Mouse (Mus musculus) liver, embryonic 12.5 days (tissue): Measurements from ENCODE around the gene Braf. TPM values are rescaled to one million over a fixed set of nuclear protein-coding genes. Genes with fewer than 3 reads are reported as not detected.
"Not testable (repeated sequence)": the region's sequence is repeated elsewhere in the genome, so short reads cannot be mapped to it uniquely, and the experiment has no call there.

Experiments
- ATAC-seq: fragments of 200-750 bp; cut with Nextera tagmentation; 2 replicates; pipeline ENCODE4 v1.8.0; 2017; ENCODE audit warnings: moderate number of reproducible peaks, mild to moderate bottlenecking, moderate library complexity
- H3K27ac ChIP-seq: fragments of 300-500 bp; sonication (generic); 2 replicates; pipeline ENCODE4 v1.5.1; 2016; ENCODE audit warnings: mild to moderate bottlenecking
- H3K27me3 ChIP-seq: fragments of 300-500 bp; sonication (generic); replicated peaks from 2 replicates; pipeline ENCODE4 v1.6.1; 2016; ENCODE audit warnings: mild to moderate bottlenecking, moderate library complexity
- H3K36me3 ChIP-seq: fragments of 300-500 bp; sonication (generic); 2 replicates; pipeline ENCODE4 v1.6.1; 2016; ENCODE audit warnings: mild to moderate bottlenecking, moderate library complexity
- H3K4me1 ChIP-seq: fragments of 300-500 bp; sonication (generic); 2 replicates; pipeline ENCODE4 v1.6.1; 2016
- H3K4me2 ChIP-seq: fragments of 300-500 bp; sonication (generic); 2 replicates; pipeline ENCODE4 v1.6.1; 2016; ENCODE audit warnings: mild to moderate bottlenecking, moderate library complexity
- H3K4me3 ChIP-seq: fragments of 300-500 bp; sonication (generic); 2 replicates; pipeline ENCODE4 v1.5.1; 2016; ENCODE audit warnings: mild to moderate bottlenecking, moderate library complexity
- H3K9ac ChIP-seq: fragments of 300-500 bp; sonication (generic); 2 replicates; pipeline ENCODE4 v1.6.1; 2016; ENCODE audit warnings: mild to moderate bottlenecking, moderate library complexity
- H3K9me3 ChIP-seq: fragments of 300-500 bp; sonication (generic); replicated peaks from 2 replicates; pipeline ENCODE4 v1.6.1; 2016; ENCODE audit warnings: mild to moderate bottlenecking, moderate library complexity
- WGBS: fragments of 180-500 bp; shearing (Covaris S2); methylation state at CpG from one replicate; pipeline ENCODE4 v1.1.7; 2016; ENCODE audit not compliant: insufficient replicate concordance; 5-methylcytosine and 5-hydroxymethylcytosine counted together
- polyA plus RNA-seq: library from polyadenylated mRNA; unstranded; fragments of >200 nt; fragmentation: Nextera tagmentation; extraction: Ambion mirVana; gene quantifications from 2 replicates; pipeline ENCODE4 v1.2.1, GENCODE M21; 2016

Braf gene
- 10.7 and 11.0 TPM in 2 replicates for polyA plus RNA-seq

- peak within 1 kb of the TSS; percentile 94 for H3K27ac ChIP-seq
- peaks cover 27% of the 10 kb centered on the region for H3K4me1 ChIP-seq
- peak; percentile 86 for ATAC-seq
- H3K27me3 ChIP-seq = no peaks in the 10 kb centered on the region
- H3K9me3 ChIP-seq = no peaks in the 10 kb centered on the region
- H3K4me2 ChIP-seq = peak within 1 kb of the TSS; percentile 78
- H3K9ac ChIP-seq = peak within 1 kb of the TSS; percentile 93
- H3K36me3 ChIP-seq = no peaks in the 10 kb centered on the region
- WGBS = under 1% methylated on average over 76 of the region's 101 CpGs
- peak within 1 kb of the TSS; percentile 95 for H3K4me3 ChIP-seq
Measured at GRCm38 (mm10) chr6:39724866-39725711, at the start of gene Braf. Gene Braf (minus strand): TSS chr6:39725463.

GRCm38 (mm10) chr6:39775029-39775428 lies 49.8 kb upstream of the Braf start:
- no peaks in the 10 kb centered on the region for H3K4me1 ChIP-seq
- no peaks in the 10 kb centered on the region for H3K27me3 ChIP-seq
- H3K27ac ChIP-seq = no peak overlapping the region
- ATAC-seq = no peak
- H3K9ac ChIP-seq = no peak overlapping the region
- H3K4me2 ChIP-seq = no peak overlapping the region
- 75% methylated on average over 9 of the region's 9 CpGs for WGBS
- no peak overlapping the region for H3K4me3 ChIP-seq
- H3K9me3 ChIP-seq = no peaks in the 10 kb centered on the region
- H3K36me3 ChIP-seq = no peaks in the 10 kb centered on the region

GRCm38 (mm10) chr6:39757229-39757628 lies 32.0 kb upstream of the Braf start:
- H3K27me3 ChIP-seq = peaks cover 8% of the 10 kb centered on the region
- H3K4me1 ChIP-seq = no peaks in the 10 kb centered on the region
- whole genome bisulfite sequencing = 67% methylated on average over 2 of the region's 2 CpGs
- no peak for ATAC-seq
- no peak overlapping the region for H3K4me2 ChIP-seq
- H3K9ac ChIP-seq = no peak overlapping the region
- H3K9me3 ChIP-seq = no peaks in the 10 kb centered on the region
- H3K36me3 ChIP-seq = no peaks in the 10 kb centered on the region
- no peak overlapping the region for H3K27ac ChIP-seq
- no peak overlapping the region for H3K4me3 ChIP-seq

GRCm38 (mm10) chr6:39749881-39750280 lies 24.6 kb upstream of the Braf start:
- Histone ChIP-seq H3K36me3 (no peaks in the 10 kb centered on the region), H3K9ac (no peak overlapping the region), H3K4me2 (no peak overlapping the region), H3K27me3 (no peaks in the 10 kb centered on the region), H3K4me3 (no peak overlapping the region), H3K9me3 (no peaks in the 10 kb centered on the region), H3K4me1 (no peaks in the 10 kb centered on the region), H3K27ac (no peak overlapping the region)
- WGBS = 49% methylated on average over 6 of the region's 6 CpGs
- no peak for ATAC-seq

GRCm38 (mm10) chr6:39747094-39747493 lies 21.8 kb upstream of the Braf start:
- Histone ChIP-seq H3K4me2 (no peak overlapping the region), H3K9ac (no peak overlapping the region), H3K27ac (no peak overlapping the region), H3K4me1 (no peaks in the 10 kb centered on the region), H3K36me3 (no peaks in the 10 kb centered on the region), H3K9me3 (no peaks in the 10 kb centered on the region), H3K27me3 (no peaks in the 10 kb centered on the region), H3K4me3 (no peak overlapping the region)
- no peak for ATAC-seq
- WGBS = 48% methylated on average over 1 of the region's 1 CpGs

- no peaks in the 10 kb centered on the region for H3K9me3 ChIP-seq
- no peak overlapping the region for H3K4me2 ChIP-seq
- no peaks in the 10 kb centered on the region for H3K36me3 ChIP-seq
- no peaks in the 10 kb centered on the region for H3K4me1 ChIP-seq
- ATAC-seq = no peak
- H3K27ac ChIP-seq = no peak overlapping the region
- no peaks in the 10 kb centered on the region for H3K27me3 ChIP-seq
- H3K4me3 ChIP-seq = no peak overlapping the region
- H3K9ac ChIP-seq = no peak overlapping the region
- 34% methylated on average over 1 of the region's 1 CpGs for WGBS
Measured at GRCm38 (mm10) chr6:39745456-39745855, 20.2 kb upstream of the Braf start.

- not testable (repeated sequence) for H3K36me3 ChIP-seq, H3K4me1 ChIP-seq, H3K9ac ChIP-seq, H3K4me3 ChIP-seq, H3K27ac ChIP-seq, H3K4me2 ChIP-seq, H3K9me3 ChIP-seq, ATAC-seq, H3K27me3 ChIP-seq
- 60% methylated on average over 9 of the region's 9 CpGs for WGBS
Measured at GRCm38 (mm10) chr6:39739698-39740097, 14.4 kb upstream of the Braf start.

- H3K27ac ChIP-seq = no peak overlapping the region
- no peak overlapping the region for H3K9ac ChIP-seq
- ATAC-seq = no peak
- H3K9me3 ChIP-seq = no peaks in the 10 kb centered on the region
- peaks cover 12% of the 10 kb centered on the region for H3K4me1 ChIP-seq
- WGBS = 72% methylated on average over 5 of the region's 5 CpGs
- no peak overlapping the region for H3K4me2 ChIP-seq
- no peaks in the 10 kb centered on the region for H3K27me3 ChIP-seq
- no peaks in the 10 kb centered on the region for H3K36me3 ChIP-seq
- H3K4me3 ChIP-seq = no peak overlapping the region
Measured at GRCm38 (mm10) chr6:39728095-39728494, 2.8 kb upstream of the Braf start.

GRCm38 (mm10) chr6:39726149-39726548 lies 886 bp upstream of the Braf start:
- ATAC-seq = no peak
- no peak overlapping the region for H3K4me3 ChIP-seq
- no peaks in the 10 kb centered on the region for H3K36me3 ChIP-seq
- H3K9me3 ChIP-seq = no peaks in the 10 kb centered on the region
- no peak overlapping the region for H3K9ac ChIP-seq
- peaks cover 22% of the 10 kb centered on the region for H3K4me1 ChIP-seq
- no peaks in the 10 kb centered on the region for H3K27me3 ChIP-seq
- 72% methylated on average over 3 of the region's 3 CpGs for WGBS
- H3K4me2 ChIP-seq = no peak overlapping the region
- no peak overlapping the region for H3K27ac ChIP-seq

GRCm38 (mm10) chr6:39724542-39724865 lies 759 bp downstream of the Braf start:
- WGBS = under 1% methylated on average over 12 of the region's 12 CpGs
- peak overlapping the region; percentile 94 for H3K27ac ChIP-seq
- H3K9me3 ChIP-seq = no peaks in the 10 kb centered on the region
- ATAC-seq = peak; percentile 80
- H3K4me1 ChIP-seq = peaks cover 27% of the 10 kb centered on the region
- peak overlapping the region; percentile 93 for H3K9ac ChIP-seq
- peak overlapping the region; percentile 78 for H3K4me2 ChIP-seq
- H3K4me3 ChIP-seq = peak overlapping the region; percentile 95
- H3K36me3 ChIP-seq = no peaks in the 10 kb centered on the region
- no peaks in the 10 kb centered on the region for H3K27me3 ChIP-seq

- ATAC-seq = no peak
- Histone ChIP-seq H3K4me1 (peaks cover 27% of the 10 kb centered on the region), H3K9ac (peak overlapping the region; percentile 93), H3K27ac (peak overlapping the region; percentile 94; the same call in 1 of the 2 replicates), H3K27me3 (no peaks in the 10 kb centered on the region), H3K4me3 (peak overlapping the region; percentile 95), H3K4me2 (peak overlapping the region; percentile 78), H3K9me3 (no peaks in the 10 kb centered on the region), H3K36me3 (no peaks in the 10 kb centered on the region)
- 3% methylated on average over 7 of the region's 7 CpGs for WGBS
Measured at GRCm38 (mm10) chr6:39724071-39724470, 1.2 kb downstream of the Braf start.

- H3K4me3 ChIP-seq = no peak overlapping the region
- 78% methylated on average over 6 of the region's 6 CpGs for WGBS
- H3K27me3 ChIP-seq = no peaks in the 10 kb centered on the region
- peaks cover 19% of the 10 kb centered on the region for H3K4me1 ChIP-seq
- no peak overlapping the region for H3K27ac ChIP-seq
- no peak overlapping the region for H3K4me2 ChIP-seq
- no peak for ATAC-seq
- H3K9ac ChIP-seq = no peak overlapping the region
- H3K9me3 ChIP-seq = no peaks in the 10 kb centered on the region
- no peaks in the 10 kb centered on the region for H3K36me3 ChIP-seq
Measured at GRCm38 (mm10) chr6:39718567-39718966, 6.7 kb downstream of the Braf start.
